Mouse (Mus musculus) layer of hippocampus, adult 18-20 months (tissue): ENCODE results near the gene Btn2a2. TPM values are rescaled to one million over a fixed set of nuclear protein-coding genes. Genes with fewer than 3 reads are reported as not detected.

ENCODE experiments used
- DNase-seq, 2 experiments: peaks; one replicate each; pipeline ENCODE4 v3.0.0; 2022; ENCODE audit warnings: low spot score in 2 of 2
- total RNA-seq, 2 experiments: library from RNA; stranded (reverse); gene quantifications; 2 replicates each; pipeline ENCODE4 v1.2.3; 2021

Btn2a2 gene
- total RNA-seq, 2 experiments from 2014 or later = 0.91 to 1.4 TPM

- DNase-seq = no peak
Measured at GRCm38 (mm10) chr13:23523976-23524375, 35.3 kb upstream of the Btn2a2 start.

- DNase-seq = peak; percentile 51 to 88
Measured at GRCm38 (mm10) chr13:23521703-23522102, 33.0 kb upstream of the Btn2a2 start.

GRCm38 (mm10) chr13:23519416-23519815 lies 30.8 kb upstream of the Btn2a2 start:
- DNase-seq = peak; percentile 69 to 92

- peak; percentile 72 to 95 for DNase-seq
Measured at GRCm38 (mm10) chr13:23518885-23519284, 30.2 kb upstream of the Btn2a2 start.

DNA sequence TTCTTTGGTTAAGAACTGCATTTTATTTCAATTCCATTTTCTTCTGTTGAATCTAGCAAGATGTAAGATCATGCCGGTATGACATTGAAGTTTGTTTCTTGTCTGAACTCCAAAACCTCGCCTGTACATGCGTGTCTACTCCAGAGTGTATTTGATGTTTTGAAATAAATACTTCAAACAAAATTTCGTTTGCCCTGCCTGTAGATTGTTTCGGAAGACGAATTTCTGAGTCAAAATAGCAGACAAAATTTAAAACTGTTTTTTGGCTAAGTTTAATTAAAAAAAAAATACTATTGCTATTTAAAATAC lies 29.6 kb upstream of the Btn2a2 start:
- no peak for DNase-seq

DNA sequence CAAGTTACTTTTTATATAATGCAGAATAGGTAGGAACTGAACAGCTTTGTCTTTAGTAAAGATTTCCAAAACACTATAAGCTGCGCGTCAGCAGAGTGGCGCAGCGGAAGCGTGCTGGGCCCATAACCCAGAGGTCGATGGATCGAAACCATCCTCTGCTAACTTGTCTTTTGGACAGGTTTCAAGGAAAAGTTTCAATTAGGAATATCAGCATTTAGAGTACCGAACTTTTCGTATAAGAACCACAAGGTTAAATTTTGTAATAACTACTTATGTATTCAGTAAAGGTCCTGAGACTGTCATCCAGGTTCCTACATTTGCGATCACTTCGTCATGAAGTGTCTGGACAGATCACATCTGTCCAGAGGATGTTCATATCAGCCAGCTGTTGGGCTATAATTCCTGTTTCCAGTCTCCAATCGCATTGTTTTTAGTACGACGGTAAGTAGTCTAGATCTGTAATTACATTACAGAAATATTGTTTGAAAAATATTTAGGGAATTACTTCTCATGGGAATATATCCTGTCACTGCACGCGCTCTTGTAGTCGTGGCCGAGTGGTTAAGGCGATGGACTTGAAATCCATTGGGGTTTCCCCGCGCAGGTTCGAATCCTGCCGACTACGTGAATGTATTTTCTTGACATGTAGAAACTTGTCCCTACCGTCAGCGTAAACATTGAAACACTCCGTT lies 29.1 kb upstream of the Btn2a2 start:
- DNase-seq = peak; percentile 88 to 95

DNA sequence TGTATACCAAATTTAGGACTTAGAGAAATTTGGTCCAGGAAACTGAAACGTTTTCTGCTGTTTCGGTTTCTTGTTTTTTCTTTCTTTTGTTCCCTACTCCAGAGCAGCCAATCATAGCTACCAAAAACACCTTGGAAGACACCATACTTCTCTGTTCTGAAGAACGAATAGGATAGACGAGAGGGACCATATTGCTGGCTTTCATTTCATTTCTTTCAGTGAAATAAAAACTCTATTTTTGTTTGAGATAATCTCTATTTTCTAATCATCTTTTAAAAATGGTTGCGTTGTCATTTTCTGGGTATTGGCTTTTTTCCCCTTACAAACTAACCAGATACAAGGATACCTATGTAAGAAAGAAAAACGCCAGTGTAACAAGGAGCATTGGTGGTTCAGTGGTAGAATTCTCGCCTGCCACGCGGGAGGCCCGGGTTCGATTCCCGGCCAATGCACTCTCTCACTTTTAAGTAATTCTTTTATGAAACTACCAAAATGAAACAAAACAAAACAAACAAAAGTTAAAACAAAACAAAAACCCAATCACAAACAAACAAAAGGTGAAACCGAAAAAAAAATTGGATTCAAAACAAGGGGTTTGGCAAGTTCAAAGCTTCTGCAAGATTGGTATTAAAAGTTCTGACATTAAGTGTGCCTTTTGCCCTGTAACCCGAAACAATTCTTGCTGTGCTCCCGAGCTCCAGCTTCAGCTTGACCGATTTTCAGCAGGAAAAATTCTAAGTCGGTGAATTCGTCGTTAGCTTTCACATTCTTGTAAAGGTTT lies 28.4 kb upstream of the Btn2a2 start:
- peak; percentile 49 to 89 for DNase-seq

DNA sequence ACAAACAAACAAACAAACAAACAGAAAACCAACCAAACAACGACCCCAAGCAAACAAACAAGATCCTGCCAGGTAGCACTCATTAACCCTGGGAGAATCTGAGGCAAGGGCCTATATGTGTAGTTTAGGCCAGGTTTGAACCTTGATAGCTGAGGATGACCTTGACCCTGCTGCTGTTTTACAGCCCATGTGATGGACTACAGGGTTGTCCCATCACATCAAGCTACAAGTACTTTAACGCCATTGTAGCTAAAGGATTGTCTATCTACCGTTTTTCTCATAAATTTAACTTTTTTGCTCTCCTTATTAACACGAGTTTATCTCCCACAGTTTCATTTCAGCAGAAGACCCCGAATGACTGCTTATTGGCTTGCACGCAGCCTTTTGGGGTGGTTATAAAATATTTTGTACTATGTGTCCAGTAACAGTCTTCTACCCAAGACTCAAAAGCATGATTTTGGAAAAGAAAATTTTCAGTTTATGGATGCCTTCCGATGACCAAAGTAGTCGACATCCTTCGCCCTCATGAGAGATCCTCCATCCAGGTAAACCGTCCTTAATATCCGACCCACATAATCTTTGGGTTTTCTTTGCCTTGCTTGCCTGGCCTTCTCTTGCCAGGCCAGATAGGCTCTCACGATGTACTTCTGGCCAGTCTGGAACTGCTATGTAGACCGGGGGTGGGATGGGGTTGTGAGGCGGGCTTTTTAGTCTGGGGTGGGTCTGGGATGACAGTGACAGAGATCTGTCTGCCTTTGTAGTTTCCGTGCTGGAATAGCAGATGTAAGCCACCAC lies 27.4 kb upstream of the Btn2a2 start:
- DNase-seq = no peak

- no peak for DNase-seq
Measured at GRCm38 (mm10) chr13:23515281-23515680, 26.6 kb upstream of the Btn2a2 start.

GRCm38 (mm10) chr13:23513517-23513916 lies 24.9 kb upstream of the Btn2a2 start:
- no peak for DNase-seq

DNA sequence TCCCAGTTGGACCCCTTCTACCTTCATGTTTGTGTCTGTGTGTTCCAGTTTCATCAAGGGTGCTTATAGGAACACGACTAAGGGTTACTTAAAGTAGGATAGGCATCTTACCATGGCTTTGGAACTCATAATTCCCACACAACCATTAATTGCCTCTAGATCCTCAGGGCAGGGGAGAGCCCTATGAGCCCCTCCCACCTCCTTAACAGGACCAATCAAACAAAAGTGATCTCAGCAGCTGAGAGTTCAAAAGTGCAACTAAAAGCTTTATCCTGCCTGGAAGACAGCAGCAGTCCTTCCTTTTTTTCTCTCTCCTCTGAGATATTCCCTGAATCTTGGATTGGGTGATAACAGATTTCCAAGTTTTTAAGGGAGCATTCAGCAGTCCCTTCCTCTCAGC lies 21.5 kb upstream of the Btn2a2 start:
- DNase-seq = no peak

DNA sequence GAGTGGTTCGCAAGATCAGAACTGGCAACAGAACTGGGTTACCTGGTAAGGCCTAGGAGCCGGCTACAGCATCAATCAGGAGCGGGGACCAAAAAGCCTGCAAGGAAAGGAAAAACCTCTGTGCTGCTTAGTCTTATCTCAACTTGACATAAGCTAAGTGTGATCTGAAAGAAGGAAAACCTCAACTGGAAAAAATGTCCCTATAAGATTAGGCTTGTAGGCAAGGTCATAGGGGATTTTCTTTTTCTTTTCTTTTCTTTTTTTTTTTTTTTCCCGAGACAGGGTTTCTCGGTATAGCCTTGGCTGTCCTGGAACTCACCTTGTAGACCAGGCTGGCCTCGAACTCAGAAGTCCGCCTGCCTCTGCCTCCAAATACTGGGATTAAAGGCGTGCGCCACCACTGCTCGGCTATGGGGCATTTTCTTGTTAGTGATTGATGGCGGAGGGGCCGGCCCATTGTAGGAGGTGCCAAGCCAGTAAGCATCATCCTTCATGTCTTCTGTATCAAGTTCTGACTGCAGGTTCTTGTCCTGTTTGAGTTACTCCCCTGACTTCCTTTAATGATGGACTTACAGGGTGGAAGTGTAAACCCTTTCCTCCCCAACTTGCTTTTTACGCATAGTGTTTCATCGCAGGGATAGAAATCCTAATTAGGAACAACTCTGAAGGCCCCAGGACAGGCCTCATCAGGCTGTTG lies 18.3 kb upstream of the Btn2a2 start:
- DNase-seq = no peak

DNA sequence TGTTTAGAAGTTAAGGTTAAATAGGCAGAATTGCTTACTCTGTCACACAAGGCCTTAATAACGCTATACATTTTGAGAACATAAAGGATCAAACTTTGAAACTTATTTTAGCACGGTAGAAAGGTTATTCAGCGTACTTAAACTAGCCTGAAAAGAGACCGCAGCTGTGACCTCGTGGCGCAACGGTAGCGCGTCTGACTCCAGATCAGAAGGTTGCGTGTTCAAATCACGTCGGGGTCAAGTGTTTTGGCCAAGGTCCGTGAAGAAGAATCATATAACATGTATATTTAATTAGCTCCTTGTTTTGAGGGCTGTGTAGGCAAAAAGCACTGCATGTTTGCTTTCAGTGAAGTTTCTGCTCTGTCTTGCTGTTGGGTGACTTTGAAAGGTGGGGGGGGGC lies 17.7 kb upstream of the Btn2a2 start:
- peak in 1 of 2 experiments; percentile 51 for DNase-seq

DNA sequence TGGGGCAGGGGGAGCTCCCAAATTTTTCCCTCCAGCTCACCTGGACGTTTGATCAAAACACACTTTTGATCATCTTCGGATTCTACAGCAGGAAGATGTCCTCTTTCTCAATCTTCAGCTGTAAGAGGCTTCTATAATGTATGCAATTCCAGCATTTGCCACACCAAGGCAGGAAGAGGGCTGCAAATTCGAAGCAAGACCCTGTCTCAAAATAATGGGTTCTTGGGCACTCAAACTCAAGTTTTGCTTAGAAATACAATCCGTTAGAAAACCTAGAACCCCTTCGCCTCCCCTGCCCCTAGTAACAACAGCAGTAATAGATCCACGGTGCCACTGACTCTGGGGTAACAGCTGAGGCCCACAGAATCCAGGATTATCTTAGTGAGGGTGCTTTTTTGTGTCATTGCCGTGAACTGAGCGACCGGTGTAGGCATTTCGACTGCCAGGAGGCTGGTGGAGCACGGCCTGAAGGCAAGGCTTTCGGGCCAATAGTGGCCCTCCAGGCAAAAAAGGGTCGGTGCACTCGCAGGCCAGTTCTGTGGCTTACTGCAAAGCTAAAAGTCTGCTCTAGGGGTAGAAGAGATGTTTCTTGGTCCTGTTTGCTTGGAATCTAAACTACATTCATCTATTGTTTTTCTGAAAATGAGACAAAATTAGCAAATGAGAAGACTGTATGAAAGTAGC lies 17.1 kb upstream of the Btn2a2 start:
- no peak for DNase-seq

DNA sequence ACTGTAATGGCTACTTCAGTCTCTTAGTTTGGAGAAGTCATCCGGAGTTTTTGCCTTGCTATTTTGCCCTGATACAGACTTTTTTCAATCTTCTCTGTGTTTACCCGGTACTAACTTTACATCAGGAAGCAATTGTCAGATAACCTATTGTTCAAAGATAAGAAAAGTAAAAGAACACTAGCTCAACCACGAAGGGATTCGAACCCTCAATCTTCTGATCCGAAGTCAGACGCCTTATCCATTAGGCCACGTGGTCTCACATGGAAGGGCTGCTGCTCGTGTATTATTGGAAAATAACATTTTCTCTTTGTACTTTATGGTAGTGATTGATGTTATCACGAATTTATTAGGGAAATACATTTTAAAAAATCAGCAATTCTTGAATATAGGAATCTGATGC lies 15.1 kb upstream of the Btn2a2 start:
- peak; percentile 30 to 90 for DNase-seq

GRCm38 (mm10) chr13:23502916-23503315 lies 14.3 kb upstream of the Btn2a2 start:
- DNase-seq = no peak

- no peak for DNase-seq
Measured at GRCm38 (mm10) chr13:23502031-23502567, 13.4 kb upstream of the Btn2a2 start.

DNA sequence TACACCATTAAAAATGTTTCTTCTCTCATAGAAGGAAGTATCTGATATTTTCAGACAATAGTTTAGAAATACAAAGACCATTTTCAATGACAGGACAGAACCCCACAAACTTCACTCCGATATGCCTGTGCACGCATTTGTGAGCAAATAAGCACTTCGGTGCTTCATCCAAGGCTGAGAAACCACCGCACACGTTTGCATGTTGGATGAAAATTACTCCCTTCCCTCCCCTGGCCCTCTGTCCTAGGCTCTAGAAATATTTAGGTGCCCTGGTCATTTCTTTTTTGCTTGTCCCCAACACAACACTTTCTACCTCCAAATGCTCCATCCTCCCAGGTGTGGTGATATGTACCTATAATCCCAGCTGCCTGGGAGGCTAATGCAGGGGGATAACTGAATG lies 12.9 kb upstream of the Btn2a2 start:
- DNase-seq = no peak

- DNase-seq = peak; percentile 67 to 87
Measured at GRCm38 (mm10) chr13:23500424-23501200, 12.0 kb upstream of the Btn2a2 start.

GRCm38 (mm10) chr13:23499943-23500342 lies 11.3 kb upstream of the Btn2a2 start:
- no peak for DNase-seq
